Mouse (Mus musculus) urinary bladder, postnatal 14 days (tissue): Measurements from ENCODE around the gene She.
A peak's percentile ranks its signal among the peaks of the same experiment; 100 is the strongest.
"Not testable (repeated sequence)": the region's sequence is repeated elsewhere in the genome, so short reads cannot be mapped to it uniquely, and the experiment has no call there.

Experiments used
- DNase-seq: peaks from one replicate; pipeline ENCODE4 v3.0.0; 2021; ENCODE audit warnings: low spot score

She gene

DNA sequence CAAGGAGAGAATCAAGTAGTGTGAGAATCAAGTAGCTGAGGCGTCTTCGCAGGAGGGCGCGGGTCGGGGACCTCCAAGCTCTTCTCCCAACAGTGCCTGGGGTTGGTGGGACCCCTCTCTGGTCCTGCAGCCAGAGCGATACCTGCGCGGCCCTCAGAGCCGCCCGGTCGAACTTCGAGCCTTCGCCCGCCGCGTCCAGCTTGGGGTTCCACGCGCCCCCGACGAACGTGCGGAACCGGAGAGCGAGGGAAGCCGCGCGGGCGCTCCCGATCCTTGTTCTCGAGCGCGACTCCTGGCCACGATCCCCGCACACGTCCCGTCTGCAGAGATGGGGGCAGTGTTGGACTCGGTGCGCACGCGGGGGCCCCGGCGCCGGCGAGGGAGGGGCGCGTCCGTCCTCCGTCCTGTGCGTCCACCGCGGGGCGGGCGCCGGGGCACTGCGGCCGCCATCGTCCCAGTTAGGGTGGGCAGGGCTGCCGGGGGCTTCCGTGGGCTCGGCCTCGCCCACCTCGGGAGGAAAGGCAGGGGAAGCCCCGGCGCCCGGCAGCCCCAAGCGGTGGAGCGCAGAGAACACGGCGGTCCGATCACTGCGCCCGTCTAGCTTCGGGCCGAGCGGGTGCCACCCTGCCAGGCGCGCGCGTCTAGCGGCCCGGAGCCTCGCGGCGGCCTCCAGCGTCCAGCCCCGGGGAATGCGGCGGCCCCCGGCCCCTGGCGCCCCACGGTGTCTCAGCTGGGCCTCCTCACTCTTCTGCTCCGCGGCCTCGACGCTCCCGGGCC, at the start of gene She:
She (plus strand) TSS at position 556 of the 777 bp plus-strand sequence.
- DNase-seq: no peak

DNA sequence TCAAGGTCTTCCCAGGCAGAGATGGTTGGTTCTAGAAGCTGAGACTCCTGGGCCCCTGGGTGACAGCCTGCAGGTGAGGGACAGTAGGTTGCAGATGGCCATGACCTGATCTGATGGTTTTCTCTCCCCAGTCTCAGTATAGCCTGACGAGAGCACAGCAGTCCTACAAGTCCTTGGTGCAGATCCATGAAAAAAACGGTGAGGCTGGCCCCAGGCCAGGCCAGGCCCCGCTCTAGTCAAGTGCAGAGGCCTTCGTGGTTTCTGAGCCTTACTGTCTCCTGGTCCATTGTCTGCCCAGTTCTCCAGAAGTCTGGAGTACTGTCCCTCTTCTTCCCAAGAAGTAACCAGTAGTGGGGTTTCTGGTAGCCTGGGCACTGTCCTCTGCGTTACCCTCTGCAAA, 49.5 kb upstream of the She start:
- DNase-seq: no peak

- DNase-seq: peak; percentile 82
Measured at GRCm38 (mm10) chr3:89784991-89785753, 46.0 kb upstream of the She start.

GRCm38 (mm10) chr3:89786275-89786674, 44.9 kb upstream of the She start:
- no peak for DNase-seq

DNA sequence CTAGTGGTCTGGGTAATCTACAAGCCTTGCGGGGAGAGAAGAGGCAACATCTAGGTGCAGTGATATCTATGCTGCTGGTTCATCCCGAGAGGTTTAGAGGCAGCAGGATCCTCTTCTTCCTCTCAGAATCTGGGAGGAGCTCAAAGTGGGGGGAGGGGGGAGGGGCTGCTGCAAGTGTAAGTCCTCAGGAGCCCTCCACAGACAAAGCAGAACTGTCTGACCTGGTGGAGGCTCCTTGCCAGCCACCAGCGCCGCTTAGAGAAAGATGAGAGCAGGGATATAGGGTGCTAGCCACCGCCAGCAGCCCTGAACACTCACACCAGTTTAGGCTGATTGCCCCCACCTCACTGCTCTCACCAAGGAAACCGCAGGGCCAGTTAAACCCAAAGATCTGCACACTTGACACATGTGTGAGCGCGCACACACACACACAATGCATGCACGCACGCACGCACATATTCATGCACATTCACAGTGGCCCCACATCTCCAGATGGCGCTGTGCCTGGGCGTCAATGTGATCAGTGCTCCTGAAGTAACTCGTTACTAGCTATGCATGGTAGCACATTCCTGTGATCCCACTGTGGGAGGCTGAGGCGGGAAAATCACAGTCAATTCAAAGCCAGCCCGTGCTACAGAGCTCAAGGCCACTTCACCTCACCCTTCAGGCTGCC, 42.4 kb upstream of the She start:
- no peak for DNase-seq

DNA sequence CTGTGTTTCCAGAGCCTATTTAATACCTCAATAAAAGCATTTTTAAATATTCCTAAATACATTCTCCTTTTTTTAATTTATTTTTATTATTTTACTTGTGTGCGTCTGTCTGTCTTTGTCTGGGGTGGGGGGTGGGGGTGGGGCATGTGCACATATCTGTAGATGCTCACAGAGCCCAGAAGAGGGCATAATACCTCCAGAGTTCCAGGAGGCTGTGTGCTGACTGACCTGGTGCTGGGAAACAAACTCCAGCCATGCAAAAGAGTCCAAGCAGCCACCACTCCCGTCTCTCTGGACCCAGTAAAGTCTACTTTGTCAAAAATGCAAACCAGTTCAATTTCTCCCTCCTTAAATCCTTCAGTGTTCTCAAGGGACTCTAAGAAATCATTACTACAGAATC, 36.6 kb upstream of the She start:
- DNase-seq: no peak

- no peak for DNase-seq
Measured at GRCm38 (mm10) chr3:89795746-89796145, 35.4 kb upstream of the She start.

- DNase-seq: no peak
Measured at GRCm38 (mm10) chr3:89796358-89796757, 34.8 kb upstream of the She start.

DNA sequence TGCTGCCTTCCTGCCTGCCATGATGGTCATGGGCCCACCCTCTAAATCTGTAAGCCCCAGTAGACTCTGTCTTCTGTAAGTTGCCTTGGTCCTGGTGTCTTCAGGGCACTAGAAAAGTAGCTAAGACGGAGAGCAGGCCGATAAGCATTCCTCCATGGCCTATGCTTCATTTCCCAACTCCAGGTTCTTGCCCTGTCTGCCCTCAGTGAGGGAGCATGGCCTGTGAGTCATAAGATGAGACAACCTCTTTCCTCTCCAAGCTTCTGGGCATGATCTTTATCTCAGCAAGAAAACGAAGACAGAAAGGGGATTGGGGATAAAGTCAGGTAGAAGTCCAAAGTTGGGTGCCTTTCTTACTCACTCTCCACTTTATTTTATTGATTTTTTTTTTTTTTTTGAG, 32.7 kb upstream of the She start:
- DNase-seq: no peak

DNA sequence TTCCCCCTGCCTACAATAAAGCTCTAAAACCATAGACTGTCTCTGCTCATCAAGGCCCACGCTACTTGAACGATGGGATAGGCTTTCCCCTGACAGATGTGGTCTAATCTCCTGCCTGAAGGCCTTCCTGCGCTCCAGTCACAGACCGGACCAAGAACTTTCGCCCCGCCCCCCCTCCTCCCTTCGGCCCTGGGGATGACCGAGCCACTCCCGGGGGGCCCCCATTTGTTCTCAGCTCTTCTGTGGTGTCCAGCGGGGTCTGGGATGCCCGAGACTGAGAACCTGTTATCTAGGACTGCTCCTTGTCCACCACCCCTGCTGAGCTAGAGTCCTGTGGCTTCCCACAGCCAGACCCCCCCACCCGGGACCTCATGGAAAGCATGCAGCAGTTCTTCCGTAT, 31.7 kb upstream of the She start:
- no peak for DNase-seq

- DNase-seq: not testable (repeated sequence)
Measured at GRCm38 (mm10) chr3:89800078-89800477, 31.1 kb upstream of the She start.

- DNase-seq: no peak
Measured at GRCm38 (mm10) chr3:89800774-89801506, 30.2 kb upstream of the She start.

GRCm38 (mm10) chr3:89801507-89801847, 29.7 kb upstream of the She start:
- DNase-seq: no peak

DNA sequence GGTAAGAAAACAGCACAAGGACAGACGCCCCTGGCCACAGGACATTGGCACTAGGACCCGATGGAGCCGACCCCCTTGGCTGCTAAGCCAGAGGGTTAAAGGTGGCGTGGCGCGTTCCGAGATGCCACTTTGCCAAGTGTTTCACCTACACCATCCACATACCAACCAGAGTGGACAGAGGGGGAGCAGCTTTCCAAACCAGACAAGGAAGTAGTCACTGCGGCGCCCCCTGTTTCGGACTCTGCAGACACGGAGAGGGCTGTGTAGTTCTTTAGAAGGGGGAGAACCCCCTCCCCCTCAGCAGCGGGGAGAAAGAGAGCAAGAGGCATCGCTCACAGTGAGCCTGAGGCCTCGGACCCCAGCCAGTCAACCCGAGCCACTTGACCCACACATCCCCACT, 28.3 kb upstream of the She start:
- no peak for DNase-seq

DNA sequence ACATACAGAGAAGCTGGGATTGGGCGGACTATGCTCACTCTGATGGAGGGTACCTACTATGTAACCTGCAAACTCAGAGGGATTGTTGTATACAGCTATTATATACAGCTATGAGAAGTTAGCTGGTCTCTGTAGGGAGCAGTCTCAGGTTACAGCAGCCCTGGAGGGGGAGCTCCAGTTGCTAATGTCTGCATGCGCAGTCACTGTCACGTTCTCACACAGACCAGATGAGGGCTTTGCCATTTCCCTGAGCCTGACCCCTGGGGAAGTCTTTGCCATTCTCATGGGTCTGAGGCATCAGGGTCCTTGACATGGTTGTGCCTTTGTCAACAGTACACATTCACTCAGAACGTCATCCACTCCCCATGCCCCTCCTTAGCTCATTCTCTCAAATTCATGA, 26.0 kb upstream of the She start:
- no peak for DNase-seq

DNA sequence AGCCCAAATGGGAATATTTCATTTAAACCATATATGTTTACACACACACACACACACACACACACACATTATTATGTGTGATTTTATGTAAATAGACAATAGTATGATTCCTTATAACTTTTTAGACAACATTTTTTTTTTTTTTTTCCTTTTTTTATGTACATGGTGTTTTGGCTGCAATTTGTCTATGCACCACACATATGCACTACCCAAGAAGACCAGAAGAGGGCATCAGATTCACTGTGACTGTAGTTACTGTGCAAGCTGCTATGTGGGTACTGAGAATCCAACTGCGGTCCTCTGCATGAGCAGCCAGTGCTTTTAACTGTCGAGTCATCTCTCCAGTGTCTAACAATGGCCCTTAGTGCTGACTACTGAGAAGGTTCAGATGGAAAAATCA, 24.4 kb upstream of the She start:
- DNase-seq: no peak

DNA sequence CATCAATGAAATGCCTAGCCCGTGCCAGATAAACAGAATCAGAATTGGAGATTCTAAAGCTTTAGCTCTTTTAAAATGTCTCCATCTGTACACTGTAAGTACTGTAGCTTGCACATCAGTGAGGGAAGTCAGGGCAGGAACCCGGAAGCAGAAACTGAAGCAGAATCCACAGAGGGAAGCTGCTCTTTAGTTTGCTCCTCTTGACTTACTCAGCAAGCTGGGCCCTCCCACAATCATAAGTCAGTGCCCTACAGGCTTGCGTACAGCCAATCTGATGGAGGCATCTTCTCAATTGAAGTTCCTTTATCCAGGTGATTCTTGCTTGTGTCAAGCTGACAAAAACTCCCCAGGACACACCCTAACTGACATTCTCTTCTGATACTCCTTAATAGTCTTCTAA, 24.0 kb upstream of the She start:
- DNase-seq: no peak

GRCm38 (mm10) chr3:89807881-89808280, 23.3 kb upstream of the She start:
- peak; percentile 22 for DNase-seq

DNA sequence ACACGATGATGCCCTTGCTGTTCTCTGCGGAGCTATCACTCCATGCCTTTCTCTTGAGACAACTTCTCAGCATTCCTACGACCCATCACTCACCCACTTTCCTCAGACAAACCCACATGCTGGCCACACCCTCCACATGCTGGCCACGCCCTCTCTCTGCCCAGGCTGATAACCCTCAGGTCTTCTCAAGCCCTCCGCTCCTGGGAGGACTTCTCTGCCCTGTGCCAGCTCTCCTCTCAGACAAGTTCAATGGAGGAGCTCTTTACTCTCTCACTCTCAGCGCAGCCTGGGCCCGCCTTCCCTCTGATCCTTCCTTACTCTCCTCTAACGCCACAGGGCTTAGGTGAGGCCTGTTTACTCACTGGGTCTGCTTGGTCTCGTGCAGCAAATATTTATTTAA, 22.5 kb upstream of the She start:
- no peak for DNase-seq

DNA sequence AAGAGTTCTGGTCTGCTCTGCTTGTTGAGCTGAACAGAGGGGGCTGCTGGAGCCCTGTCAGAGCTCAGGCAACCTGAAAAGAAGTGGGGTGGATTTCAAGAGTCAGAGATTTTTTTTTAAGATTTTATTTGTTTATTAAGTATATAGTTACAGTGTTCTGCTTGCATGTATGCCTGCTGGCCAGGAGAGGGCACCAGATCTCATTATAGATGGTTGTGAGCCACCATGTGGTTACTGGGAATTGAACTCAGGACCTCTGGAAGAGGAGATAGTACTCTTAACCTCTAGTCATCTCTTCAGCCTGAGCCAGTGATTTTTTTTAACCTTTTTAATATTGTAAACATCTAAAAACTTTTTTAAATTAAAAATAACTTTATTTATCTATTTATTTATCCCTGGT, 20.3 kb upstream of the She start:
- DNase-seq: no peak

GRCm38 (mm10) chr3:89812166-89812565, 19.0 kb upstream of the She start:
- no peak for DNase-seq

GRCm38 (mm10) chr3:89814051-89814450, 17.1 kb upstream of the She start:
- no peak for DNase-seq
